Mouse (Mus musculus) lung, embryonic 14.5 days (tissue): ENCODE results near the gene Map3k1. TPM values are rescaled to one million over a fixed set of nuclear protein-coding genes. Genes with fewer than 3 reads are reported as not detected.

Experiments used
- ATAC-seq: fragments of 200-750 bp; cut with Nextera tagmentation; 2 replicates; pipeline ENCODE4 v1.8.0; 2017; ENCODE audit warnings: mild to moderate bottlenecking, moderate TSS enrichment, moderate library complexity; ENCODE audit not compliant: insufficient read depth
- DNase-seq: peaks from one replicate; pipeline ENCODE4 v3.0.0-alpha.2; 2015
- H3K27ac ChIP-seq: fragments of 300-500 bp; sonication (generic); 2 replicates; pipeline ENCODE4 v1.5.1; 2014; ENCODE audit warnings: low read depth, mild to moderate bottlenecking, moderate library complexity
- H3K27me3 ChIP-seq: fragments of 300-500 bp; sonication (generic); 2 replicates; pipeline ENCODE4 v1.6.1; 2014; ENCODE audit warnings: low read length, control low read depth; ENCODE audit not compliant: insufficient read depth
- H3K36me3 ChIP-seq: fragments of 300-500 bp; sonication (generic); 2 replicates; pipeline ENCODE4 v1.6.1; 2014; ENCODE audit warnings: control low read depth; ENCODE audit not compliant: insufficient read depth
- H3K4me1 ChIP-seq: fragments of 300-500 bp; sonication (generic); 2 replicates; pipeline ENCODE4 v1.6.1; 2014; ENCODE audit warnings: antibody characterized with exemption, control low read depth; ENCODE audit not compliant: insufficient read depth
- H3K4me2 ChIP-seq: fragments of 300-500 bp; sonication (generic); 2 replicates; pipeline ENCODE4 v1.6.1; 2014; ENCODE audit warnings: mild to moderate bottlenecking
- H3K4me3 ChIP-seq: fragments of 300-500 bp; sonication (generic); 2 replicates; pipeline ENCODE4 v1.5.1; 2014; ENCODE audit warnings: low read depth, low read length
- H3K9ac ChIP-seq: fragments of 300-500 bp; sonication (generic); 2 replicates; pipeline ENCODE4 v1.6.1; 2014
- H3K9me3 ChIP-seq: fragments of 300-500 bp; sonication (generic); 2 replicates; pipeline ENCODE4 v1.6.1; 2016; ENCODE audit warnings: low read depth, low read length, control low read depth
- CTCF ChIP-seq: IDR thresholded peaks from 2 replicates; pipeline ENCODE4 v1.5.1; 2016; ENCODE audit warnings: antibody characterized with exemption, low read depth
- WGBS: fragments of 180-500 bp; shearing (Covaris S2); extraction: QIAGEN DNeasy Blood & Tissue Kit; methylation state at CpG from one replicate; pipeline ENCODE4 v1.1.7; 2014; 5-methylcytosine and 5-hydroxymethylcytosine counted together
- polyA plus RNA-seq: library from polyadenylated mRNA; unstranded; fragments of >200 nt; fragmentation: Nextera tagmentation; extraction: Ambion mirVana; gene quantifications from 2 replicates; pipeline ENCODE4 v1.2.1, GENCODE M21; 2014

Map3k1 gene
- polyA plus RNA-seq, 1 experiment from 2014 or later: 37.2 TPM

GRCm38 (mm10) chr13:111819618-111820385, 11.0 kb upstream of the Map3k1 start:
- Histone ChIP-seq H3K4me3 (no peak overlapping the region), H3K9ac (no peak overlapping the region), H3K27me3 (no peaks in the 10 kb centered on the region), H3K4me2 (no peak overlapping the region), H3K4me1 (no peaks in the 10 kb centered on the region), H3K27ac (no peak overlapping the region), H3K36me3 (no peaks in the 10 kb centered on the region), H3K9me3 (peaks cover 5% of the 10 kb centered on the region; the same call in 1 of the 2 replicates)
- 87% methylated on average over 9 of the region's 9 CpGs for WGBS
- DNase-seq (no peak), ATAC-seq (no peak)
- TF ChIP-seq CTCF: no peak

GRCm38 (mm10) chr13:111819106-111819505, 10.3 kb upstream of the Map3k1 start:
- Histone ChIP-seq H3K27ac (no peak overlapping the region), H3K27me3 (no peaks in the 10 kb centered on the region), H3K4me2 (no peak overlapping the region), H3K4me3 (no peak overlapping the region), H3K4me1 (no peaks in the 10 kb centered on the region), H3K9ac (no peak overlapping the region), H3K36me3 (no peaks in the 10 kb centered on the region), H3K9me3 (peaks cover 5% of the 10 kb centered on the region; the same call in 1 of the 2 replicates)
- no peak for TF ChIP-seq CTCF
- peak; percentile 64 for DNase-seq
- no peak for ATAC-seq
- 68% methylated on average over 4 of the region's 4 CpGs for WGBS

GRCm38 (mm10) chr13:111818216-111818903, 9.6 kb upstream of the Map3k1 start:
- DNase-seq (no peak), ATAC-seq (no peak)
- no peak overlapping the region for H3K4me3 ChIP-seq
- H3K27me3 ChIP-seq: no peaks in the 10 kb centered on the region
- H3K36me3 ChIP-seq: no peaks in the 10 kb centered on the region
- no peak overlapping the region for H3K9ac ChIP-seq
- no peaks in the 10 kb centered on the region for H3K4me1 ChIP-seq
- H3K27ac ChIP-seq: no peak overlapping the region
- H3K4me2 ChIP-seq: no peak overlapping the region
- no peak for TF ChIP-seq CTCF
- WGBS: 66% methylated on average over 15 of the region's 15 CpGs
- peaks cover 5% of the 10 kb centered on the region; the same call in 1 of the 2 replicates for H3K9me3 ChIP-seq

- 77% methylated on average over 7 of the region's 7 CpGs for WGBS
These were observed 9.0 kb upstream of the Map3k1 start for GRCm38 (mm10) chr13:111817773-111818172.

GRCm38 (mm10) chr13:111816431-111816830, 7.6 kb upstream of the Map3k1 start:
- ATAC-seq: no peak
- H3K4me1 ChIP-seq: no peaks in the 10 kb centered on the region
- no peak overlapping the region for H3K27ac ChIP-seq
- no peak overlapping the region for H3K4me2 ChIP-seq
- WGBS: 72% methylated on average over 3 of the region's 3 CpGs
- H3K27me3 ChIP-seq: no peaks in the 10 kb centered on the region
- no peak overlapping the region for H3K4me3 ChIP-seq
- peaks cover 5% of the 10 kb centered on the region; the same call in 1 of the 2 replicates for H3K9me3 ChIP-seq
- no peak for TF ChIP-seq CTCF
- no peaks in the 10 kb centered on the region for H3K36me3 ChIP-seq
- H3K9ac ChIP-seq: no peak overlapping the region
- no peak for DNase-seq

More at GRCm38 (mm10) chr13:111817773-111818172, 9.0 kb upstream of the Map3k1 start:
- H3K4me1 ChIP-seq: no peaks in the 10 kb centered on the region
- no peak overlapping the region for H3K4me2 ChIP-seq
- H3K36me3 ChIP-seq: no peaks in the 10 kb centered on the region
- no peak overlapping the region for H3K27ac ChIP-seq
- H3K9me3 ChIP-seq: peaks cover 5% of the 10 kb centered on the region; the same call in 1 of the 2 replicates
- DNase-seq: no peak
- no peaks in the 10 kb centered on the region for H3K27me3 ChIP-seq
- H3K9ac ChIP-seq: no peak overlapping the region
- no peak for TF ChIP-seq CTCF
- no peak overlapping the region for H3K4me3 ChIP-seq
- no peak for ATAC-seq

GRCm38 (mm10) chr13:111815486-111815885, 6.7 kb upstream of the Map3k1 start:
- ATAC-seq: no peak
- no peak overlapping the region for H3K4me2 ChIP-seq
- no peak for TF ChIP-seq CTCF
- no peaks in the 10 kb centered on the region for H3K4me1 ChIP-seq
- no peak overlapping the region for H3K9ac ChIP-seq
- peaks cover 5% of the 10 kb centered on the region; the same call in 1 of the 2 replicates for H3K9me3 ChIP-seq
- no peak for DNase-seq
- H3K4me3 ChIP-seq: no peak overlapping the region
- no peaks in the 10 kb centered on the region for H3K27me3 ChIP-seq
- no peaks in the 10 kb centered on the region for H3K36me3 ChIP-seq
- WGBS: 89% methylated on average over 4 of the region's 4 CpGs
- no peak overlapping the region for H3K27ac ChIP-seq

- H3K4me1 ChIP-seq: no peaks in the 10 kb centered on the region
- DNase-seq (no peak), ATAC-seq (no peak)
- no peak overlapping the region for H3K9ac ChIP-seq
- H3K27ac ChIP-seq: no peak overlapping the region
- H3K4me2 ChIP-seq: no peak overlapping the region
- peak; percentile 22; the same call in 1 of the 2 replicates for TF ChIP-seq CTCF
- H3K9me3 ChIP-seq: peaks cover 5% of the 10 kb centered on the region; the same call in 1 of the 2 replicates
- no peaks in the 10 kb centered on the region for H3K36me3 ChIP-seq
- no peak overlapping the region for H3K4me3 ChIP-seq
- WGBS: 96% methylated on average over 7 of the region's 7 CpGs
- no peaks in the 10 kb centered on the region for H3K27me3 ChIP-seq
These were observed 6.2 kb upstream of the Map3k1 start for GRCm38 (mm10) chr13:111815017-111815416.
